Mouse (Mus musculus): ENCODE results near the gene Vasn. TPM values are rescaled to one million over a fixed set of nuclear protein-coding genes. Genes with fewer than 3 reads are reported as not detected.

Vasn gene
- total and polyA plus RNA-seq, 3 experiments = 2.0 to 5.0 (median 2.2) TPM

GRCm38 (mm10) chr16:4628898-4629419, 10.8 kb upstream of the Vasn start:
- Histone ChIP-seq H3K79me2 (replicated peaks; ENCODE audit: control insufficient read depth, extremely low read depth, insufficient read depth, poor library complexity, severe bottlenecking) (peaks cover 5% of the 10 kb centered on the region), H3K4me1 (ENCODE audit: control insufficient read depth in 1 of 2, insufficient read depth in 2 of 2) (peaks cover 3 to 33% of the 10 kb centered on the region in 2 experiments; a peak in 2 of 4 replicates), H3K27ac (ENCODE audit: insufficient read depth, low read depth) (no peak overlapping the region), H3K27me3 (replicated peaks) (no peaks in the 10 kb centered on the region), H3K4me2 (ENCODE audit: insufficient read depth, low read depth, poor library complexity, severe bottlenecking) (no peak overlapping the region), H3K9ac (ENCODE audit: insufficient read depth, low read depth) (no peak overlapping the region), H3K4me3 (replicated peaks in 1 of 3; ENCODE audit: low read depth in 2 of 3, low read length in 2 of 3, poor library complexity in 1 of 3) (no peak overlapping the region), H3K9me3 (replicated peaks; ENCODE audit: low read length) (no peaks in the 10 kb centered on the region), H3K36me3 (replicated peaks in 1 of 2; ENCODE audit: control insufficient read depth in 1 of 2, insufficient read depth in 1 of 2, low read length in 1 of 2) (peaks cover 66 to 83% of the 10 kb centered on the region in 2 experiments)
- no peak for DNase-seq (ENCODE audit: extremely low read depth)
- in situ Hi-C loops (cut with MboI; ENCODE audit: low pct_ligation_motif_present, low pct_unique_long_range_greater_than_20kb, low sequenced_read_pairs) = loop anchor here (25.0 kb wide), 1 partner anchor 508 kb away; the partner anchor contains the start of genes Ppl and Sec14l5
- dilution Hi-C loops (cut with MboI; ENCODE audit: extremely low pct_ligation_motif_present, extremely low pct_unique_long_range_greater_than_20kb, low sequenced_read_pairs) = no loop called here
- no peak for TF ChIP-seq SMC3 (IDR thresholded peaks at IDR 0.05; ENCODE audit: low read depth, low read length)
- no peak for TF ChIP-seq NELFE (IDR thresholded peaks at IDR 0.05; ENCODE audit: low read depth, low read length)
- TF ChIP-seq RAD21 (IDR thresholded peaks at IDR 0.05; ENCODE audit: low read depth, low read length) = no peak
- no peak for TF ChIP-seq ETS1 (conservative IDR thresholded peaks at IDR 0.05; ENCODE audit: low read depth, low read length)
- TF ChIP-seq POLR2A (IDR thresholded peaks at IDR 0.05; ENCODE audit: low read depth, low read length) = no peak
- TF ChIP-seq MXI1 (IDR thresholded peaks at IDR 0.05; ENCODE audit: low read depth, low read length) = no peak
- TF ChIP-seq ZC3H11A (IDR thresholded peaks at IDR 0.05; ENCODE audit: low read depth, low read length) = no peak
- TF ChIP-seq CHD2 (IDR thresholded peaks at IDR 0.05; ENCODE audit: low read length) = no peak
- no peak for TF ChIP-seq MAFK (IDR thresholded peaks at IDR 0.05; ENCODE audit: insufficient replicate concordance, low read length)
- no peak for TF ChIP-seq JUN (IDR thresholded peaks at IDR 0.05; ENCODE audit: insufficient read depth, low read depth, low read length)
- TF ChIP-seq PAX5 (IDR thresholded peaks at IDR 0.05; ENCODE audit: low read length) = no peak
- no peak for TF ChIP-seq BHLHE40 (IDR thresholded peaks at IDR 0.05; ENCODE audit: low read depth, low read length)
- TF ChIP-seq IRF4 (IDR thresholded peaks at IDR 0.05; ENCODE audit: low read depth, low read length) = no peak
- TF ChIP-seq EP300 (IDR thresholded peaks at IDR 0.05; ENCODE audit: low read length) = no peak
- TF ChIP-seq MAZ (IDR thresholded peaks at IDR 0.05; ENCODE audit: low read depth, low read length) = no peak
- no peak for TF ChIP-seq USF1 (IDR thresholded peaks at IDR 0.05; ENCODE audit: low read depth, low read length)
- TF ChIP-seq ZKSCAN1 (IDR thresholded peaks at IDR 0.05; ENCODE audit: borderline replicate concordance, low read depth, low read length) = no peak
- TF ChIP-seq GABPA (IDR thresholded peaks at IDR 0.05; ENCODE audit: insufficient replicate concordance, low read depth, low read length) = no peak

- in situ Hi-C loops (cut with MboI; ENCODE audit: low pct_ligation_motif_present, low pct_unique_long_range_greater_than_20kb, low sequenced_read_pairs) = loop anchor here (5.0 to 25.0 kb wide), 2 partner anchors 42 to 507 kb away; partner anchors contain the start of genes Ppl and Sec14l5
- dilution Hi-C loops (cut with MboI; ENCODE audit: extremely low pct_ligation_motif_present, extremely low pct_unique_long_range_greater_than_20kb, low sequenced_read_pairs) = no loop called here
- TF ChIP-seq JUN (IDR thresholded peaks at IDR 0.05; ENCODE audit: insufficient read depth, low read depth, low read length) (no peak), ZKSCAN1 (IDR thresholded peaks at IDR 0.05; ENCODE audit: borderline replicate concordance, low read depth, low read length) (no peak), MAX (IDR thresholded peaks at IDR 0.05; ENCODE audit: low read length) (peak; percentile 52; the same call in 1 of the 2 replicates), POLR2A (IDR thresholded peaks at IDR 0.05; ENCODE audit: low read depth, low read length) (0 out of 2 replicates have a peak, but pooled peaks have one; percentile 19), ELF1 (IDR thresholded peaks at IDR 0.05; ENCODE audit: low read depth, low read length) (no peak), MAZ (IDR thresholded peaks at IDR 0.05; ENCODE audit: low read depth, low read length) (0 out of 2 replicates have a peak, but pooled peaks have one; percentile 67), MAFK (IDR thresholded peaks at IDR 0.05; ENCODE audit: insufficient replicate concordance, low read length) (no peak), CTCF (conservative IDR thresholded peaks at IDR 0.05 in 1 of 2, IDR thresholded peaks at IDR 0.05 in 1 of 2; ENCODE audit: low read depth in 2 of 2, low read length in 2 of 2) (peak; percentile 98 to 99), USF1 (IDR thresholded peaks at IDR 0.05; ENCODE audit: low read depth, low read length) (0 out of 2 replicates have a peak, but pooled peaks have one; percentile 14), RAD21 (IDR thresholded peaks at IDR 0.05; ENCODE audit: low read depth, low read length) (peak; percentile 94), RCOR1 (conservative IDR thresholded peaks at IDR 0.05; ENCODE audit: low read depth, low read length) (no peak), MEF2A (IDR thresholded peaks at IDR 0.05; ENCODE audit: borderline replicate concordance, low read depth, low read length) (peak; percentile 44; the same call in 1 of the 2 replicates), CHD1 (IDR thresholded peaks at IDR 0.05; ENCODE audit: low read depth, low read length) (no peak), ZNF384 (IDR thresholded peaks at IDR 0.05; ENCODE audit: low read depth, low read length) (no peak), EP300 (IDR thresholded peaks at IDR 0.05; ENCODE audit: low read length) (no peak), ZC3H11A (IDR thresholded peaks at IDR 0.05; ENCODE audit: low read depth, low read length) (peak; percentile 71), NRF1 (IDR thresholded peaks at IDR 0.05; ENCODE audit: low read depth, low read length) (0 out of 2 replicates have a peak, but pooled peaks have one; percentile 21), UBTF (IDR thresholded peaks at IDR 0.05; ENCODE audit: low read depth, low read length) (no peak), POLR2AphosphoS2 (IDR thresholded peaks at IDR 0.05; ENCODE audit: low read depth, low read length) (no peak), SMC3 (IDR thresholded peaks at IDR 0.05; ENCODE audit: low read depth, low read length) (peak; percentile 99), ETS1 (conservative IDR thresholded peaks at IDR 0.05; ENCODE audit: low read depth, low read length) (no peak), BHLHE40 (IDR thresholded peaks at IDR 0.05; ENCODE audit: low read depth, low read length) (peak; percentile 62), SIN3A (IDR thresholded peaks at IDR 0.05; ENCODE audit: low read length) (no peak), NELFE (IDR thresholded peaks at IDR 0.05; ENCODE audit: low read depth, low read length) (peak; percentile 44; the same call in 1 of the 2 replicates)
Observed at GRCm38 (mm10) chr16:4629950-4630349, 9.8 kb upstream of the Vasn start.

More at GRCm38 (mm10) chr16:4629950-4630349, 9.8 kb upstream of the Vasn start:
- Histone ChIP-seq H3K4me1 (ENCODE audit: control insufficient read depth in 1 of 2, insufficient read depth in 2 of 2) (peaks cover 3 to 31% of the 10 kb centered on the region in 2 experiments; a peak in 2 of 4 replicates), H3K79me2 (replicated peaks; ENCODE audit: control insufficient read depth, extremely low read depth, insufficient read depth, poor library complexity, severe bottlenecking) (no peaks in the 10 kb centered on the region), H3K27ac (ENCODE audit: insufficient read depth, low read depth) (no peak overlapping the region), H3K4me3 (replicated peaks in 1 of 3; ENCODE audit: low read depth in 2 of 3, low read length in 2 of 3, poor library complexity in 1 of 3) (no peak overlapping the region), H3K27me3 (replicated peaks) (no peaks in the 10 kb centered on the region), H3K4me2 (ENCODE audit: insufficient read depth, low read depth, poor library complexity, severe bottlenecking) (no peak overlapping the region), H3K9ac (ENCODE audit: insufficient read depth, low read depth) (no peak overlapping the region), H3K9me3 (replicated peaks; ENCODE audit: low read length) (no peaks in the 10 kb centered on the region), H3K36me3 (replicated peaks in 1 of 2; ENCODE audit: control insufficient read depth in 1 of 2, insufficient read depth in 1 of 2, low read length in 1 of 2) (peaks cover 75 to 93% of the 10 kb centered on the region in 2 experiments)
- DNase-seq (ENCODE audit: extremely low read depth) = peak; percentile 79

Measured in CH12.LX (cell line).